Mouse (Mus musculus) forebrain, embryonic 13.5 days (tissue): ENCODE results near the gene Phactr2. TPM values are rescaled to one million over a fixed set of nuclear protein-coding genes. Genes with fewer than 3 reads are reported as not detected.

Experiments
- ATAC-seq: fragments of 200-750 bp; cut with Nextera tagmentation; 2 replicates; pipeline ENCODE4 v1.8.0; 2017
- H3K27ac ChIP-seq: fragments of 300-500 bp; sonication (generic); 2 replicates; pipeline ENCODE4 v1.5.1; 2015; ENCODE audit warnings: inconsistent platforms, mild to moderate bottlenecking, moderate library complexity
- H3K27me3 ChIP-seq: fragments of 300-500 bp; sonication (generic); 2 replicates; pipeline ENCODE4 v1.6.1; 2015; ENCODE audit warnings: mild to moderate bottlenecking, inconsistent platforms
- H3K36me3 ChIP-seq: fragments of 300-500 bp; sonication (generic); 2 replicates; pipeline ENCODE4 v1.6.1; 2015; ENCODE audit warnings: mild to moderate bottlenecking, inconsistent platforms; ENCODE audit not compliant: poor library complexity, severe bottlenecking
- H3K4me1 ChIP-seq: fragments of 300-500 bp; sonication (generic); 2 replicates; pipeline ENCODE4 v1.6.1; 2015; ENCODE audit warnings: inconsistent platforms
- H3K4me2 ChIP-seq: fragments of 300-500 bp; sonication (generic); 2 replicates; pipeline ENCODE4 v1.6.1; 2015; ENCODE audit warnings: inconsistent platforms, mild to moderate bottlenecking, moderate library complexity
- H3K4me3 ChIP-seq: fragments of 300-500 bp; sonication (generic); 2 replicates; pipeline ENCODE4 v1.5.1; 2015; ENCODE audit warnings: mild to moderate bottlenecking, inconsistent platforms
- H3K9ac ChIP-seq: fragments of 300-500 bp; sonication (generic); 2 replicates; pipeline ENCODE4 v1.6.1; 2015; ENCODE audit warnings: mild to moderate bottlenecking, inconsistent platforms
- H3K9me3 ChIP-seq: fragments of 300-500 bp; sonication (generic); replicated peaks from 2 replicates; pipeline ENCODE4 v1.6.1; 2016; ENCODE audit warnings: inconsistent platforms
- WGBS: fragments of 180-500 bp; shearing (Covaris S2); methylation state at CpG from one replicate; pipeline ENCODE4 v1.1.7; 2015; 5-methylcytosine and 5-hydroxymethylcytosine counted together
- polyA plus RNA-seq: library from polyadenylated mRNA; unstranded; fragments of >200 nt; fragmentation: Nextera tagmentation; extraction: Ambion mirVana; gene quantifications from 2 replicates; pipeline ENCODE4 v1.2.1, GENCODE M21; 2015

Gene Phactr2
- polyA plus RNA-seq, 1 experiment from 2014 or later, result 8.5 TPM

GRCm38 (mm10) chr10:13240431-13240830 lies 233.8 kb downstream of the Phactr2 start:
- Histone ChIP-seq H3K27ac (no peak overlapping the region), H3K36me3 (0 out of 2 replicates have a peak, but pooled peaks cover 4% of the 10 kb centered on the region), H3K9ac (no peak overlapping the region), H3K4me1 (no peaks in the 10 kb centered on the region), H3K4me3 (no peak overlapping the region), H3K4me2 (no peak overlapping the region), H3K9me3 (no peaks in the 10 kb centered on the region), H3K27me3 (no peaks in the 10 kb centered on the region)
- ATAC-seq, result no peak
- 66% methylated on average over 4 of the region's 4 CpGs for WGBS

GRCm38 (mm10) chr10:13238188-13238587 lies 236.0 kb downstream of the Phactr2 start:
- no peak overlapping the region for H3K27ac ChIP-seq
- 0 out of 2 replicates have a peak, but pooled peaks cover 4% of the 10 kb centered on the region for H3K36me3 ChIP-seq
- no peaks in the 10 kb centered on the region for H3K27me3 ChIP-seq
- no peak overlapping the region for H3K4me3 ChIP-seq
- H3K9me3 ChIP-seq, result no peaks in the 10 kb centered on the region
- ATAC-seq, result no peak
- peaks cover 3% of the 10 kb centered on the region for H3K4me1 ChIP-seq
- H3K4me2 ChIP-seq, result no peak overlapping the region
- WGBS, result 95% methylated on average over 4 of the region's 4 CpGs
- H3K9ac ChIP-seq, result no peak overlapping the region

GRCm38 (mm10) chr10:13236866-13237265 lies 237.3 kb downstream of the Phactr2 start:
- peaks cover 9% of the 10 kb centered on the region for H3K4me1 ChIP-seq
- no peak overlapping the region for H3K4me3 ChIP-seq
- WGBS, result 81% methylated on average over 5 of the region's 5 CpGs
- no peaks in the 10 kb centered on the region for H3K27me3 ChIP-seq
- H3K4me2 ChIP-seq, result no peak overlapping the region
- 0 out of 2 replicates have a peak, but pooled peaks cover 4% of the 10 kb centered on the region for H3K36me3 ChIP-seq
- no peak overlapping the region for H3K9ac ChIP-seq
- no peak for ATAC-seq
- H3K27ac ChIP-seq, result no peak overlapping the region
- H3K9me3 ChIP-seq, result no peaks in the 10 kb centered on the region

GRCm38 (mm10) chr10:13234503-13234902 lies 239.7 kb downstream of the Phactr2 start:
- Histone ChIP-seq H3K9me3 (no peaks in the 10 kb centered on the region), H3K36me3 (peaks cover 4% of the 10 kb centered on the region; the same call in 1 of the 2 replicates), H3K4me1 (peaks cover 9% of the 10 kb centered on the region), H3K27me3 (no peaks in the 10 kb centered on the region), H3K9ac (no peak overlapping the region), H3K27ac (no peak overlapping the region), H3K4me2 (no peak overlapping the region), H3K4me3 (no peak overlapping the region)
- no peak for ATAC-seq
- 82% methylated on average over 3 of the region's 3 CpGs for whole genome bisulfite sequencing

- WGBS, result 66% methylated on average over 10 of the region's 10 CpGs
- Histone ChIP-seq H3K36me3 (peaks cover 4% of the 10 kb centered on the region; the same call in 1 of the 2 replicates), H3K27me3 (no peaks in the 10 kb centered on the region), H3K4me2 (no peak overlapping the region), H3K9me3 (no peaks in the 10 kb centered on the region), H3K9ac (no peak overlapping the region), H3K4me1 (peaks cover 9% of the 10 kb centered on the region), H3K27ac (no peak overlapping the region), H3K4me3 (no peak overlapping the region)
- no peak for ATAC-seq
Measured at GRCm38 (mm10) chr10:13233941-13234340, 240.3 kb downstream of the Phactr2 start.

GRCm38 (mm10) chr10:13233143-13233622 lies 241.0 kb downstream of the Phactr2 start:
- WGBS, result 56% methylated on average over 2 of the region's 2 CpGs
- ATAC-seq, result no peak
- Histone ChIP-seq H3K27ac (no peak overlapping the region), H3K36me3 (peaks cover 4% of the 10 kb centered on the region; the same call in 1 of the 2 replicates), H3K27me3 (no peaks in the 10 kb centered on the region), H3K4me3 (no peak overlapping the region), H3K9me3 (no peaks in the 10 kb centered on the region), H3K4me2 (no peak overlapping the region), H3K9ac (no peak overlapping the region), H3K4me1 (peaks cover 9% of the 10 kb centered on the region)

- 55% methylated on average over 9 of the region's 9 CpGs for WGBS
- Histone ChIP-seq H3K4me3 (no peak overlapping the region), H3K36me3 (peaks cover 4% of the 10 kb centered on the region; the same call in 1 of the 2 replicates), H3K27ac (no peak overlapping the region), H3K9ac (no peak overlapping the region), H3K4me1 (peaks cover 9% of the 10 kb centered on the region), H3K27me3 (no peaks in the 10 kb centered on the region), H3K4me2 (no peak overlapping the region), H3K9me3 (no peaks in the 10 kb centered on the region)
- ATAC-seq, result no peak; the same call in 1 of the 2 replicates
Measured at GRCm38 (mm10) chr10:13232443-13233142, 241.6 kb downstream of the Phactr2 start.

GRCm38 (mm10) chr10:13230716-13231115 lies 243.5 kb downstream of the Phactr2 start:
- no peaks in the 10 kb centered on the region for H3K27me3 ChIP-seq
- H3K4me3 ChIP-seq, result no peak overlapping the region
- ATAC-seq, result no peak
- H3K36me3 ChIP-seq, result peaks cover 5% of the 10 kb centered on the region; the same call in 1 of the 2 replicates
- WGBS, result 94% methylated on average over 7 of the region's 7 CpGs
- H3K9me3 ChIP-seq, result no peaks in the 10 kb centered on the region
- no peak overlapping the region for H3K9ac ChIP-seq
- no peak overlapping the region for H3K27ac ChIP-seq
- no peak overlapping the region for H3K4me2 ChIP-seq
- H3K4me1 ChIP-seq, result peaks cover 9% of the 10 kb centered on the region

GRCm38 (mm10) chr10:13225377-13226063 lies 248.7 kb downstream of the Phactr2 start:
- H3K4me1 ChIP-seq, result no peaks in the 10 kb centered on the region
- 81% methylated on average over 7 of the region's 7 CpGs for WGBS

GRCm38 (mm10) chr10:13222135-13222534 lies 252.1 kb downstream of the Phactr2 start:
- Histone ChIP-seq H3K27me3 (no peaks in the 10 kb centered on the region), H3K4me3 (no peak overlapping the region), H3K4me2 (no peak overlapping the region), H3K27ac (no peak overlapping the region), H3K36me3 (no peaks in the 10 kb centered on the region), H3K9ac (no peak overlapping the region), H3K4me1 (no peaks in the 10 kb centered on the region), H3K9me3 (no peaks in the 10 kb centered on the region)
- no peak for ATAC-seq
- 91% methylated on average over 3 of the region's 3 CpGs for WGBS

More at GRCm38 (mm10) chr10:13225377-13226063, 248.7 kb downstream of the Phactr2 start:
- H3K27me3 ChIP-seq, result no peaks in the 10 kb centered on the region
- H3K4me2 ChIP-seq, result no peak overlapping the region
- no peaks in the 10 kb centered on the region for H3K9me3 ChIP-seq
- no peak overlapping the region for H3K4me3 ChIP-seq
- ATAC-seq, result no peak
- H3K9ac ChIP-seq, result no peak overlapping the region
- H3K27ac ChIP-seq, result no peak overlapping the region
- 0 out of 2 replicates have a peak, but pooled peaks cover 5% of the 10 kb centered on the region for H3K36me3 ChIP-seq

- no peak overlapping the region for H3K4me3 ChIP-seq
- H3K36me3 ChIP-seq, result no peaks in the 10 kb centered on the region
- no peaks in the 10 kb centered on the region for H3K27me3 ChIP-seq
- no peaks in the 10 kb centered on the region for H3K9me3 ChIP-seq
- H3K4me1 ChIP-seq, result no peaks in the 10 kb centered on the region
- H3K27ac ChIP-seq, result no peak overlapping the region
- H3K4me2 ChIP-seq, result no peak overlapping the region
- no peak overlapping the region for H3K9ac ChIP-seq
- ATAC-seq, result no peak
- 73% methylated on average over 1 of the region's 1 CpGs for WGBS
Measured at GRCm38 (mm10) chr10:13220061-13220460, 254.2 kb downstream of the Phactr2 start.

- Histone ChIP-seq H3K4me2 (no peak overlapping the region), H3K27me3 (no peaks in the 10 kb centered on the region), H3K9ac (no peak overlapping the region), H3K4me3 (no peak overlapping the region), H3K36me3 (no peaks in the 10 kb centered on the region; the same call in 1 of the 2 replicates), H3K4me1 (peaks cover 12% of the 10 kb centered on the region; the same call in 1 of the 2 replicates), H3K9me3 (no peaks in the 10 kb centered on the region), H3K27ac (no peak overlapping the region)
- 90% methylated on average over 12 of the region's 12 CpGs for WGBS
- ATAC-seq, result no peak
Measured at GRCm38 (mm10) chr10:13213956-13214355, 260.3 kb downstream of the Phactr2 start.
